Mouse (Mus musculus): ENCODE results near the gene Bola2.

GRCm38 (mm10) chr7:126679683-126680082 is 15.5 kb upstream of the Bola2 start:
- TF ChIP-seq EP300 (IDR thresholded peaks at IDR 0.05; ENCODE audit: insufficient read depth, low read depth, low read length), result no peak
- TF ChIP-seq CTCF (IDR thresholded peaks at IDR 0.05), result no peak
- no peak for TF ChIP-seq POLR2A (IDR thresholded peaks at IDR 0.05; ENCODE audit: insufficient read depth, low read depth, low read length)
